Mouse (Mus musculus): ENCODE results near the gene Pttg1ip. TPM values are rescaled to one million over a fixed set of nuclear protein-coding genes. Genes with fewer than 3 reads are reported as not detected.

Gene Pttg1ip
- polyA plus RNA-seq (2012; rRNA removed): 70.0 and 74.8 TPM in 2 replicates

GRCm38 (mm10) chr10:77581408-77582284 lies at the start of gene Pttg1ip:
Gene Pttg1ip, plus strand, starts transcription at chr10:77581720.
- TF ChIP-seq POLR2A (IDR thresholded peaks at IDR 0.05; ENCODE audit: borderline replicate concordance, extremely low read depth, insufficient read depth, insufficient read length, poor library complexity, severe bottlenecking) (peak; percentile 57; the same call in 1 of the 2 replicates), CTCF (IDR thresholded peaks at IDR 0.05; ENCODE audit: borderline replicate concordance, extremely low read depth, insufficient read depth, insufficient read length) (no peak)

GRCm38 (mm10) chr10:77532020-77532413 lies 49.5 kb upstream of the Pttg1ip start:
- DNase-seq (ENCODE audit: low read depth): no peak
- no peak for TF ChIP-seq POLR2A (IDR thresholded peaks at IDR 0.05; ENCODE audit: borderline replicate concordance, extremely low read depth, insufficient read depth, insufficient read length, poor library complexity, severe bottlenecking)

More at GRCm38 (mm10) chr10:77581408-77582284, at the start of gene Pttg1ip:
- DNase-seq (ENCODE audit: low read depth): peak; percentile 99

- TF ChIP-seq POLR2A (IDR thresholded peaks at IDR 0.05; ENCODE audit: borderline replicate concordance, extremely low read depth, insufficient read depth, insufficient read length, poor library complexity, severe bottlenecking) (no peak), CTCF (IDR thresholded peaks at IDR 0.05; ENCODE audit: borderline replicate concordance, extremely low read depth, insufficient read depth, insufficient read length) (no peak)
- DNase-seq (ENCODE audit: low read depth): no peak
Measured at GRCm38 (mm10) chr10:77536727-77537126, 44.8 kb upstream of the Pttg1ip start.

GRCm38 (mm10) chr10:77537215-77538209 lies 44.0 kb upstream of the Pttg1ip start:
- TF ChIP-seq CTCF (IDR thresholded peaks at IDR 0.05; ENCODE audit: borderline replicate concordance, extremely low read depth, insufficient read depth, insufficient read length) (no peak), POLR2A (IDR thresholded peaks at IDR 0.05; ENCODE audit: borderline replicate concordance, extremely low read depth, insufficient read depth, insufficient read length, poor library complexity, severe bottlenecking) (no peak)
- DNase-seq (ENCODE audit: low read depth): no peak

- TF ChIP-seq POLR2A (IDR thresholded peaks at IDR 0.05; ENCODE audit: borderline replicate concordance, extremely low read depth, insufficient read depth, insufficient read length, poor library complexity, severe bottlenecking) (no peak), CTCF (IDR thresholded peaks at IDR 0.05; ENCODE audit: borderline replicate concordance, extremely low read depth, insufficient read depth, insufficient read length) (no peak)
- no peak for DNase-seq (ENCODE audit: low read depth)
Measured at GRCm38 (mm10) chr10:77539320-77539945, 42.1 kb upstream of the Pttg1ip start.

GRCm38 (mm10) chr10:77540576-77541102 lies 40.9 kb upstream of the Pttg1ip start:
- TF ChIP-seq POLR2A (IDR thresholded peaks at IDR 0.05; ENCODE audit: borderline replicate concordance, extremely low read depth, insufficient read depth, insufficient read length, poor library complexity, severe bottlenecking) (no peak), CTCF (IDR thresholded peaks at IDR 0.05; ENCODE audit: borderline replicate concordance, extremely low read depth, insufficient read depth, insufficient read length) (no peak)
- DNase-seq (ENCODE audit: low read depth): no peak

- no peak for TF ChIP-seq POLR2A (IDR thresholded peaks at IDR 0.05; ENCODE audit: borderline replicate concordance, extremely low read depth, insufficient read depth, insufficient read length, poor library complexity, severe bottlenecking)
- no peak for TF ChIP-seq CTCF (IDR thresholded peaks at IDR 0.05; ENCODE audit: borderline replicate concordance, extremely low read depth, insufficient read depth, insufficient read length)
- DNase-seq (ENCODE audit: low read depth): no peak
Measured at GRCm38 (mm10) chr10:77541864-77542666, 39.5 kb upstream of the Pttg1ip start.

- no peak for TF ChIP-seq POLR2A (IDR thresholded peaks at IDR 0.05; ENCODE audit: borderline replicate concordance, extremely low read depth, insufficient read depth, insufficient read length, poor library complexity, severe bottlenecking)
- peak; percentile 54; the same call in 1 of the 2 replicates for TF ChIP-seq CTCF (IDR thresholded peaks at IDR 0.05; ENCODE audit: borderline replicate concordance, extremely low read depth, insufficient read depth, insufficient read length)
- DNase-seq (ENCODE audit: low read depth): peak; percentile 27
Measured at GRCm38 (mm10) chr10:77543226-77543625, 38.3 kb upstream of the Pttg1ip start.

GRCm38 (mm10) chr10:77544916-77545315 lies 36.6 kb upstream of the Pttg1ip start:
- no peak for DNase-seq (ENCODE audit: low read depth)
- TF ChIP-seq CTCF (IDR thresholded peaks at IDR 0.05; ENCODE audit: borderline replicate concordance, extremely low read depth, insufficient read depth, insufficient read length) (no peak), POLR2A (IDR thresholded peaks at IDR 0.05; ENCODE audit: borderline replicate concordance, extremely low read depth, insufficient read depth, insufficient read length, poor library complexity, severe bottlenecking) (no peak)

GRCm38 (mm10) chr10:77548576-77548975 lies 32.9 kb upstream of the Pttg1ip start:
- TF ChIP-seq POLR2A (IDR thresholded peaks at IDR 0.05; ENCODE audit: borderline replicate concordance, extremely low read depth, insufficient read depth, insufficient read length, poor library complexity, severe bottlenecking): no peak
- no peak for TF ChIP-seq CTCF (IDR thresholded peaks at IDR 0.05; ENCODE audit: borderline replicate concordance, extremely low read depth, insufficient read depth, insufficient read length)
- no peak for DNase-seq (ENCODE audit: low read depth)
